Mouse (Mus musculus): ENCODE results near the gene Angel2. TPM values are rescaled to one million over a fixed set of nuclear protein-coding genes. Genes with fewer than 3 reads are reported as not detected.

The Angel2 gene
- polyA plus RNA-seq, 1 experiment = 41.7 TPM

DNA sequence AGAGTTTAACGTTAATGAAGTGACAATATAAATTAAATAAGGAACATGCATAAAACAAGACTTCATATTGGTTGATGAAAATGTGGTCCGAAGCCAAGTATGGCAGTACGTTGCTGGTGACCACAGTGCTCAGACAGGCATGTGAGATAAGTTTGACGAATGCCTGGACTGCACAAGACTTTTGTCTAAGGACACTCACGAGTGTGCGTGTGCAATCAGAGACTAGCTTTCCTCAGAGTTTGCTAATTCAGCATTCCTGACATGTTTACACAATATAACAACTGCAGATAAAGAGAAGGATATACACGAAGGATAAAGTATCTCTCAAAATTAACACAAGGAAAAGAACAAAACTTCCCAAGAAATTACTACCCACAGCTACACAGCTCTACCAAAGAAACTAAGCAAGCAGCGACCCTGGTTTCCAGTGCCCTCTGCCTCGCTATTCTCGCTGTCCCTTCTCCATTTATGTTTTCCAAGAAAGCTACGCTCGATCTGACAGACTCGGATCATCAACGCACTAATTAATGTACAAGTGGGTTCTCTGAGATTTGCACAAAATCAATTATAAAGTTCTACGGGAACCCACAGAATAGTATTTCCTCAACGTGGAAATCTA lies 2.9 kb downstream of the Angel2 start:
- no peak for TF ChIP-seq POLR2A (IDR thresholded peaks at IDR 0.05; ENCODE audit: borderline replicate concordance, low read depth, low read length)
- TF ChIP-seq CTCF (IDR thresholded peaks at IDR 0.05; ENCODE audit: low read depth, low read length) = no peak
- Histone ChIP-seq H3K4me1 (ENCODE audit: control insufficient read depth, insufficient read depth, low read length) (peaks cover 8% of the 10 kb centered on the region), H3K27ac (ENCODE audit: insufficient read depth, low read depth, low read length) (peak overlapping the region; percentile 85), H3K4me3 (ENCODE audit: insufficient read depth, low read length) (peak overlapping the region; percentile 73)

DNA sequence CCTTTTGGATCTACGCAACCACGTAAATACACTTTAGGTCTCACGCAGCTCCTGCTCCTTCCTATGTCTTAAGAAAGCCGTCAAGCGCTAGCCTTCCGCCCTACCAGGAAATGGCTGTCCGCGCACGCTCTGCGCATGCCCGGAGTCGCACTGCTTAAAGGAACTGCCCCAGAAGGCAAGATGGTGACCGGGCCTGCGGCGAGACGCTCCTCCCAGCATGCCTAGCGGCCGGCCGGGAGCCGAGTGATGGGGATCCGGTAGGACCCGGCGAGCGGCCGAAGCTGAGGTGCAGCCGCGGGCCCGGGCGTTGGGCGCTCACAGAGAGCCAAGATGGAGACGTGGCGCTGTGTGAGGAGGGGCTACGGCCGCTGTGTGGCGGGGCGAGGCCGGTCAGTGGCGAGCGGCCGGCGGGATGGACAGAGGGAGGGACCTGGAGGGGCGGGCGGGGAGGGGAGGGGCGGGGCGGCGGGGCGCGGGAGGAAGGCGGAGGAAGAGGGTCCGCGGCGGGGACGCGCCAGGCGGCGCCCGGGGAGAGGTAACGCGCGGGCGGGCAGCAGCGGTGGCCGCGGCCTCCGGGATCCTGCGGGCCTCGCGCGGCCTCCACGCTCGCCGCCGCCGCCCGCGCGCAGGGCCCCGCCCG lies 3.6 kb downstream of the Angel2 start:
- H3K27ac ChIP-seq (ENCODE audit: insufficient read depth, low read depth, low read length) = peak overlapping the region; percentile 86
- peaks cover 8% of the 10 kb centered on the region for H3K4me1 ChIP-seq (ENCODE audit: control insufficient read depth, insufficient read depth, low read length)
- H3K4me3 ChIP-seq (ENCODE audit: insufficient read depth, low read length) = peak overlapping the region; percentile 73
- TF ChIP-seq CTCF (IDR thresholded peaks at IDR 0.05; ENCODE audit: low read depth, low read length) = no peak
- TF ChIP-seq POLR2A (IDR thresholded peaks at IDR 0.05; ENCODE audit: borderline replicate concordance, low read depth, low read length) = no peak

DNA sequence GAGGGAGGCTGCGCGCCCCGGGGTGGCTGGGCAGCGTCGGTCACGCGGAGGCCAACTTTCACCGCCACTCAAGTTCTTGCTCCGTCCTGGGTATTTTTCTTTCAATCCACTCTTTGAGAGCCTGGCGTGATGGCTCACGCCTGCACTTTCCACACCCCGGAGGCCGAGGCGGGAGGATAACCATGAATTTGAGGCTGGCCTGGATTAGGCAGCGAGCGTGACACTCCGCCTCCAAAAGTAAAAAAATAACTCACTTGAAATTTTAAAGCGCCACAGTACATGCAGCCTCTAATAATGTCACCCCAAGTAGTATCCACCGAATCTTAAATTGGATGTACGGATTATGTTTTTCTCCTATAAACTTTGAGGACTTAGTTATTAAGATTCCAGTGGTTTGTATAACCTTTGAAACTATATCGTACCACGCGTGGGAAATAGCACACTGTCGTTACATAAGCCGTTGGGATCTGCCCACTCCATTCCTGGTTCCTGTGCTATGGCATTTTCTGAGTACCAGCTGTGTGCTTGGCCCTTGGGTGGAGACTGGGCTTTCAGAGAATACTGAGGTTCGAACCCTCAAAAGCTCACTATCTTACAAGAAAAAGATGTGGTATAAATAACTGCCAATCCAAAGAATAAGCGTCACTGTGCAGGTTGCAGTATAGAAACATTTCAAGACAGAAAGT lies 4.2 kb downstream of the Angel2 start:
- TF ChIP-seq CTCF (IDR thresholded peaks at IDR 0.05; ENCODE audit: low read depth, low read length) (no peak), POLR2A (IDR thresholded peaks at IDR 0.05; ENCODE audit: borderline replicate concordance, low read depth, low read length) (no peak)
- peaks cover 8% of the 10 kb centered on the region for H3K4me1 ChIP-seq (ENCODE audit: control insufficient read depth, insufficient read depth, low read length)

DNA sequence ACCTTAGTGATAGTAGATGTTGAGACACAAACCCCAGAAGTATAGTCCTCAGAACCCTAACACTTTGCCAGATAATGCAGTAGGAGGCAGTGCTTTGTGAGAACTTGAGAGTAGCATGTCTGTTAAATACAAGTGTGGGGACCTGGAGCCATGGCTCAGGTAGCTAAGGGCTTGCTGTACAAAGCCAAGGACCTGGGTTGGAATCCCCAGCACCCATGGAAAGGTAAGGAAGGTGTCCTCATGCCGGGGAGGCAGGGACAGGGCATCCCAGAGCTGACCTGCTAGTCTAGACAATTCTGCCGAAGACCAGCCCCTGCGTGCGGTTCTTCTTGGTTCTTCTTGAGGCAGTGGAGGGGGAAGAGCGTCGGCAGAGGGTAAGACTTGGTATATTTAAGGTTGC lies 5.3 kb downstream of the Angel2 start:
- Histone ChIP-seq H3K4me1 (ENCODE audit: control insufficient read depth, insufficient read depth, low read length) (peaks cover 8% of the 10 kb centered on the region), H3K27ac (ENCODE audit: insufficient read depth, low read depth, low read length) (no peak overlapping the region), H3K4me3 (ENCODE audit: insufficient read depth, low read length) (no peak overlapping the region)
- TF ChIP-seq POLR2A (IDR thresholded peaks at IDR 0.05; ENCODE audit: borderline replicate concordance, low read depth, low read length) = no peak
- TF ChIP-seq CTCF (IDR thresholded peaks at IDR 0.05; ENCODE audit: low read depth, low read length) = no peak

More for the DNA sequence above, 4.2 kb downstream of the Angel2 start:
- peak overlapping the region; percentile 73 for H3K4me3 ChIP-seq (ENCODE audit: insufficient read depth, low read length)
- peak overlapping the region; percentile 86 for H3K27ac ChIP-seq (ENCODE audit: insufficient read depth, low read depth, low read length)

DNA sequence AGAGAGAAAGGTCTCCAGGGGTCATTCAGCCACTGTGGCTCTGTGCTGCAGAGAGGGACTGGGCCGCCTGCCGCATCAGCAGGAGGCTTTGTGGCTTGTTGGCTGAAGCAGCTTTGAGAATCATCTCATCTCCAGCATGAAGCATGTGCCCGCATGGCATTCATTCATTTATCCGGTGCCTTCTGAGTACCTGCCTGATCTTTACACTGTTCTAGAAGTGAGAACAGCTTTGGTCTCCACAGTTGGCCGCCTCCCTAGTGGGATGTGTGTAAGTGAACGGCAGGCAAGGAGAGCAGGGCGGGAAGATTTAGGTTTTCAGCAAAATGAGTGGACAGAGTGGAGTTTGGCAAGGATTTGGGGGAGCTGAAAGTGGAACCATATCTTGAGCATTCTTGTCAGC lies 14.9 kb downstream of the Angel2 start:
- TF ChIP-seq POLR2A (IDR thresholded peaks at IDR 0.05; ENCODE audit: borderline replicate concordance, low read depth, low read length) = no peak
- TF ChIP-seq CTCF (IDR thresholded peaks at IDR 0.05; ENCODE audit: low read depth, low read length) = no peak
- Histone ChIP-seq H3K4me3 (ENCODE audit: insufficient read depth, low read length) (no peak overlapping the region), H3K27ac (ENCODE audit: insufficient read depth, low read depth, low read length) (no peak overlapping the region), H3K4me1 (ENCODE audit: control insufficient read depth, insufficient read depth, low read length) (no peaks in the 10 kb centered on the region)

GRCm38 (mm10) chr1:190944109-190944760 lies 19.3 kb downstream of the Angel2 start:
- H3K4me1 ChIP-seq (ENCODE audit: control insufficient read depth, insufficient read depth, low read length) = no peaks in the 10 kb centered on the region
- no peak overlapping the region for H3K27ac ChIP-seq (ENCODE audit: insufficient read depth, low read depth, low read length)
- no peak overlapping the region for H3K4me3 ChIP-seq (ENCODE audit: insufficient read depth, low read length)
- TF ChIP-seq POLR2A (IDR thresholded peaks at IDR 0.05; ENCODE audit: borderline replicate concordance, low read depth, low read length) (no peak), CTCF (IDR thresholded peaks at IDR 0.05; ENCODE audit: low read depth, low read length) (peak; percentile 47; the same call in 1 of the 2 replicates)

GRCm38 (mm10) chr1:190947986-190948385 lies 23.1 kb downstream of the Angel2 start:
- H3K27ac ChIP-seq (ENCODE audit: insufficient read depth, low read depth, low read length) = no peak overlapping the region
- 0 out of 2 replicates have a peak, but pooled peaks cover 3% of the 10 kb centered on the region for H3K4me1 ChIP-seq (ENCODE audit: control insufficient read depth, insufficient read depth, low read length)
- H3K4me3 ChIP-seq (ENCODE audit: insufficient read depth, low read length) = no peak overlapping the region
- TF ChIP-seq POLR2A (IDR thresholded peaks at IDR 0.05; ENCODE audit: borderline replicate concordance, low read depth, low read length) (no peak), CTCF (IDR thresholded peaks at IDR 0.05; ENCODE audit: low read depth, low read length) (no peak)

- Histone ChIP-seq H3K27ac (ENCODE audit: insufficient read depth, low read depth, low read length) (no peak overlapping the region), H3K4me3 (ENCODE audit: insufficient read depth, low read length) (no peak overlapping the region), H3K4me1 (ENCODE audit: control insufficient read depth, insufficient read depth, low read length) (0 out of 2 replicates have a peak, but pooled peaks cover 3% of the 10 kb centered on the region)
- no peak for TF ChIP-seq CTCF (IDR thresholded peaks at IDR 0.05; ENCODE audit: low read depth, low read length)
- no peak for TF ChIP-seq POLR2A (IDR thresholded peaks at IDR 0.05; ENCODE audit: borderline replicate concordance, low read depth, low read length)
Measured at GRCm38 (mm10) chr1:190948439-190948838, 23.5 kb downstream of the Angel2 start.

DNA sequence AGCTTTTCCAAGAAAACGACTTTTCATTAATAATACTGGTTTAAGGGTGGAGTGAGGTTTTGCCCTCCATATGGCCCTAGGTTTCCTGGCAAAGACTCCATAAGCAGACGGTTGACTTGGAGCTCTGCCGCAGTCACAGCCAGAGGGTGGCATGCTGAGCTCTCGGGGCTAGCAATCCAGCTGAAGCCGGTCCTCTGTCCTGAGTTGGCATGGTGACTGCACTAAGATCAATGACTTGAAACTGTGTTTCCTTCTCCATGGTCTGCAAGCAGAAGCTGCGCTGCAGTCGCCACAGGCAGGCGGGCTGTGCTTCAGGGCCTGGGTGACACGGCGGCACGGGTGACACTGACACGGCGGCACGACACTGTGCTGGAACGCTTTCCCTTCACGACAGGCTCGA lies 23.9 kb downstream of the Angel2 start:
- H3K4me1 ChIP-seq (ENCODE audit: control insufficient read depth, insufficient read depth, low read length) = 0 out of 2 replicates have a peak, but pooled peaks cover 3% of the 10 kb centered on the region
- TF ChIP-seq POLR2A (IDR thresholded peaks at IDR 0.05; ENCODE audit: borderline replicate concordance, low read depth, low read length) = no peak
- TF ChIP-seq CTCF (IDR thresholded peaks at IDR 0.05; ENCODE audit: low read depth, low read length) = no peak
- no peak overlapping the region for H3K27ac ChIP-seq (ENCODE audit: insufficient read depth, low read depth, low read length)
- no peak overlapping the region for H3K4me3 ChIP-seq (ENCODE audit: insufficient read depth, low read length)
